Mouse (Mus musculus) left cerebral cortex, postnatal 4 days (tissue): ENCODE results near the gene Gm9045. TPM values are rescaled to one million over a fixed set of nuclear protein-coding genes. Genes with fewer than 3 reads are reported as not detected.
"Not testable (repeated sequence)": the region's sequence is repeated elsewhere in the genome, so short reads cannot be mapped to it uniquely, and the experiment has no call there.

ENCODE experiments used
- DNase-seq: peaks from one replicate; pipeline ENCODE4 v3.0.0-alpha.2; 2022
- intact Hi-C: fragments of 180-260 bp; cut with DNase I; formaldehyde crosslinking; loops from one replicate; pipeline ENCODE4 v1.15.1; 2025
- total RNA-seq, 2 experiments: library from RNA; stranded (reverse); gene quantifications; 2 replicates each; pipeline ENCODE4 v1.2.3; 2021

Gene Gm9045
- not detected for total RNA-seq

DNA sequence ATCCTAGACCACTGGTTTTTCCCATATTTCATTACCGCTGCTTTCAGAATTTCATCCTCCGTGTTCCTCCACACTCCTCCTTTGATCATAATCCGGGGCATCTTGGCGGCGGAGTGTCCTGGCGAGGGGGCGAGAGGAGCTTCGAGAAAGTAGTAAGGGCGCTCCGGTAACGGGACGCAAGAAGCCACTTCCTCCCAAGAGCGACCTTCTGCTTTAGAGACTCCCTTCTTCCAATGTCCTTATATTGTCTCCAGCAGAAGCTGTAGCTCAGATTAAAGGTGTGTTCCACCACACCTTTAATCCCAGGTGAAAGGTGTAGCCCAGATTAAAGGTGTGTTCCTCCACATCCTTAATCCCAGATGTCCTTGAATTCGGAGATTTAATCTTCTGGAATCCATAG, at the start of gene Gm9045:
TSS of gene Gm9045 (minus strand) at position 101 of the 400 bp plus-strand sequence.
- DNase-seq, intact Hi-C loops: not testable (repeated sequence)

DNA sequence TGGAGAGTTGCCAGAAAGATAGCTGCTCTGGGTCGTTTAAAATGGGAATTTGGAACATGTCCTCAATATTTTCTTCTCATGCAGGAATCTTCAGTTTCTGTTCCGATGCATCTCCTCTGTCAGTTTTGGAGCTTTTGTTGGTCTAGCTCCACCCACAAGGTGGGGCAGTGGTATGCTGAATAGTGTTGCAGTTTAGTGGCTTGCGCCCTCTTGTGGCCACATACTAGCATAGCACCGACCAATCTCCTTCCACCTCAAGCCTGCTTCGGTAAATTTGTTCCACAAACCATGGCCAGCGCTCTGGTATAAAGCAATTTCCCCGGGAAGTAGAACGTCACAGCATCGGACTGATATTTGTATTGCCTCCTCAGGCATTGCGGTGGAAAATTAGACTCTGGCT, 32.8 kb upstream of the Gm9045 start:
- intact Hi-C loops: no loop called here
- peak; percentile 88 for DNase-seq

DNA sequence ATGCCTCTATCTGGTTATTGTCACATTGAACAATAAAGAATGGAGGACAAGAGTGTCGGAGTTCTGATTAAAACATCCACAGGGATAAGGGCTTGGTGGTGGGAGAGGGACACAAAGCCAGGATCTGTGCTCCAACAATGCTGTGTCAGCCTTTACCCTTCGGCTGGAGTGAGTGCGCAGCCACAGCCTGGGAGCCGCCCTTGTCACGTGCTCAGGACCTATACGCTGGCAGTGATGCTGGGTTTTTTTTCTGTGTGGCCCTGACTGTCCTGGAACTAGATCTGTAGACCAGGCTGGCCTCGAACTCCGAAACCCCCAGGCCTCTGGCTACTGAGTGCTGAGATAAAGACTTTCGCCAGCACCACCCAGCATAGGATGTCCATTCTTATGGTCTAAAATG, 31.9 kb upstream of the Gm9045 start:
- intact Hi-C loops: no loop called here

DNA sequence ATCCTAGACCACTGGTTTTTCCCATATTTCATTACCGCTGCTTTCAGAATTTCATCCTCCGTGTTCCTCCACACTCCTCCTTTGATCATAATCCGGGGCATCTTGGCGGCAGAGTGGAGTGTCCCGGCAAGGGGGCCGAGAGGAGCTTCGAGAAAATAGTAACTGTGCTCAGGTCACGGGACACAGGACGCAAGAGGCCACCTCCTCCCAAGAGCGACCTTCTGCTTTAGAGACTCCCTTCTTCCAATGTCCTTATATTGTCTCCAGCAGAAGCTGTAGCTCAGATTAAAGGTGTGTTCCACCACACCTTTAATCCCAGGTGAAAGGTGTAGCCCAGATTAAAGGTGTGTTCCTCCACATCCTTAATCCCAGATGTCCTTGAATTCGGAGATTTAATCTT, 16.4 kb upstream of the Gm9045 start, which contains the start of gene Gm9049:
TSS of gene Gm9049 (minus strand) at position 101 of the 400 bp plus-strand sequence.
- DNase-seq, intact Hi-C loops: not testable (repeated sequence)

More for the DNA sequence above, 31.9 kb upstream of the Gm9045 start:
- no peak for DNase-seq

DNA sequence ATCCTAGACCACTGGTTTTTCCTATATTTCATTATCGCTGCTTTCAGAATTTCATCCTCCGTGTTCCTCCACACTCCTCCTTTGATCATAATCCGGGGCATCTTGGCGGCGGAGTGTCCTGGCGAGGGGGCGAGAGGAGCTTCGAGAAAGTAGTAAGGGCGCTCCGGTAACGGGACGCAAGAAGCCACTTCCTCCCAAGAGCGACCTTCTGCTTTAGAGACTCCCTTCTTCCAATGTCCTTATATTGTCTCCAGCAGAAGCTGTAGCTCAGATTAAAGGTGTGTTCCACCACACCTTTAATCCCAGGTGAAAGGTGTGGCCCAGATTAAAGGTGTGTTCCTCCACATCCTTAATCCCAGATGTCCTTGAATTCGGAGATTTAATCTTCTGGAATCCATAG, 10.9 kb upstream of the Gm9045 start, which contains the start of gene Gm9048:
TSS of gene Gm9048 (minus strand) at position 101 of the 400 bp plus-strand sequence.
- DNase-seq, intact Hi-C loops: not testable (repeated sequence)

DNA sequence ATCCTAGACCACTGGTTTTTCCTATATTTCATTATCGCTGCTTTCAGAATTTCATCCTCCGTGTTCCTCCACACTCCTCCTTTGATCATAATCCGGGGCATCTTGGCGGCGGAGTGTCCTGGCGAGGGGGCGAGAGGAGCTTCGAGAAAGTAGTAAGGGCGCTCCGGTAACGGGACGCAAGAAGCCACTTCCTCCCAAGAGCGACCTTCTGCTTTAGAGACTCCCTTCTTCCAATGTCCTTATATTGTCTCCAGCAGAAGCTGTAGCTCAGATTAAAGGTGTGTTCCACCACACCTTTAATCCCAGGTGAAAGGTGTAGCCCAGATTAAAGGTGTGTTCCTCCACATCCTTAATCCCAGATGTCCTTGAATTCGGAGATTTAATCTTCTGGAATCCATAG, 5.5 kb upstream of the Gm9045 start, which contains the start of gene Gm9046:
TSS of gene Gm9046 (minus strand) at position 101 of the 400 bp plus-strand sequence.
- intact Hi-C loops: not testable (repeated sequence)

DNA sequence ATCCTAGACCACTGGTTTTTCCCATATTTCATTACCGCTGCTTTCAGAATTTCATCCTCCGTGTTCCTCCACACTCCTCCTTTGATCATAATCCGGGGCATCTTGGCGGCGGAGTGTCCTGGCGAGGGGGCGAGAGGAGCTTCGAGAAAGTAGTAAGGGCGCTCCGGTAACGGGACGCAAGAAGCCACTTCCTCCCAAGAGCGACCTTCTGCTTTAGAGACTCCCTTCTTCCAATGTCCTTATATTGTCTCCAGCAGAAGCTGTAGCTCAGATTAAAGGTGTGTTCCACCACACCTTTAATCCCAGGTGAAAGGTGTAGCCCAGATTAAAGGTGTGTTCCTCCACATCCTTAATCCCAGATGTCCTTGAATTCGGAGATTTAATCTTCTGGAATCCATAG, 5.3 kb downstream of the Gm9045 start, which contains the start of gene Gm9044:
TSS of gene Gm9044 (minus strand) at position 101 of the 400 bp plus-strand sequence.
- intact Hi-C loops, DNase-seq: not testable (repeated sequence)

More for the DNA sequence above, 5.5 kb upstream of the Gm9045 start, which contains the start of gene Gm9046:
- DNase-seq: not testable (repeated sequence)

DNA sequence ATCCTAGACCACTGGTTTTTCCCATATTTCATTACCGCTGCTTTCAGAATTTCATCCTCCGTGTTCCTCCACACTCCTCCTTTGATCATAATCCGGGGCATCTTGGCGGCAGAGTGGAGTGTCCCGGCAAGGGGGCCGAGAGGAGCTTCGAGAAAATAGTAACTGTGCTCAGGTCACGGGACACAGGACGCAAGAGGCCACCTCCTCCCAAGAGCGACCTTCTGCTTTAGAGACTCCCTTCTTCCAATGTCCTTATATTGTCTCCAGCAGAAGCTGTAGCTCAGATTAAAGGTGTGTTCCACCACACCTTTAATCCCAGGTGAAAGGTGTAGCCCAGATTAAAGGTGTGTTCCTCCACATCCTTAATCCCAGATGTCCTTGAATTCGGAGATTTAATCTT, 10.8 kb downstream of the Gm9045 start, which contains the start of gene Gm9040:
TSS of gene Gm9040 (minus strand) at position 101 of the 400 bp plus-strand sequence.
- DNase-seq, intact Hi-C loops: not testable (repeated sequence)

DNA sequence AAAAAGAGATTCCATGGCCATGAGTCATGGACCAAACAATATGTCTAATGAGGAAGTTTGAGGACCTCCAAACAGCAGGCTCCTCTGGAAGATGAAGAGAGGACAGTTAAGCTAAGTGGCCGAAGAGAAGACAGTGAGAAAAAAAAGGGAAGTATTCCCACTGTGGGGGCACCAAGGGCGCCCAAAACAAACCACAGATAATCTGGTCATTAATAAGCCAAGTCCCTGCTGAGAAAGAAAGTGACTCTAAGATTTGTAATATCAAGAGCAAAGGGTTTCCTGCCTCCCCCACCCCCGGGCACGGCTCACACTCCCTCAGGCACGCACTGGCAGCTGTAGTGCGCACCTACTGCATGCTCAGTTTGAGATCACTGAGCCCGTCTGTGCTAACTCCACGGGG, 18.6 kb downstream of the Gm9045 start:
- intact Hi-C loops: no loop called here

DNA sequence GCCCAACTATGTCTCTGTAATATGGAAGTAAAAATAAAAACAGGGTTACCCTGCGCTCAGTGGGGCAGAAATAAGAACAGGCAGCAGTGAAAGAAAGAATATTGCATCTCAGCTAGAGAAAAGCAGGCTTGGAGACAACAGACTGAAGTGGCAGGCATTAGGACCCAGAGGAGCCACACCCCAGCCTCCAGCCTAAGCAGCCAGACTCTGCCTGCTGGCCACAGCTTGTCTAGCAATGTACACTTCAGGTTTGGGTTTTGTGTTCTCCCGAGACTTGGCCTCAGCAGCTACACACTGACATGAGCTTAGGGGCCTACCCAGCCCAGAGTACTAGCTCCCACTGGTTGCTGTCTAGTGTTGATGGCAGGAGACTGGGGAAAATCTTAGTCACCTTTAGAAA, 35.5 kb downstream of the Gm9045 start:
- DNase-seq, intact Hi-C loops: not testable (repeated sequence)

More for the DNA sequence above, 18.6 kb downstream of the Gm9045 start:
- no peak for DNase-seq

DNA sequence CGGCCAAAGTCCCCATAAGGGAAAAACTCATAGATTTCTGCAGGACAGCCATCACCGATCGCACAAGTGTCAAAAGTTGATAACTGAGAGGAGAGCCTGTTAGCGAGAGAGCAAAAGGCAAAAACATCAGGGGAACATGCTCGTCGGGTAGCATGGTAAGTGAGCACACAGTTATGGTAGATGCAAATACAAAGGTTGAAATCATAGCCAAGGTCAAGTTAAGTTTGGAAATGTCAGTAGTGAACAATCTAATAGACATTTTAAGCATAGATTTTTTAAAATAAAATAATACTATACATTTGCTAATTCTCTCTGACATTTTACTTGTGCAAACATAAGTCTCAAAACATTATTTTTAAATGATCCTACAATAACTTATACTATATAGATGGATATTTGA, 42.7 kb downstream of the Gm9045 start, which contains the start of gene Iltifb:
TSS of gene Iltifb (minus strand) at position 101 of the 400 bp plus-strand sequence.
- intact Hi-C loops: no loop called here
- no peak for DNase-seq

Other genes with a start within 250 kb of the Gm9045 start
- gene Mdm1, start 196.0 kb downstream of the Gm9045 start, total RNA-seq: 10 to 100 TPM; 16.7 to 19.7 TPM
- gene Il22, start 132.9 kb downstream of the Gm9045 start, total RNA-seq: not detected
- under 1 TPM; 0.64 to 0.98 TPM for gene Gm32717, start 97.1 kb downstream of the Gm9045 start, total RNA-seq
- under 1 TPM; 0.64 to 0.98 TPM for gene Gm32802, start 79.1 kb downstream of the Gm9045 start, total RNA-seq
- not detected for gene Iltifb, start 42.8 kb downstream of the Gm9045 start, total RNA-seq
- gene Gm9040, start 10.9 kb downstream of the Gm9045 start, total RNA-seq: not detected
- not detected for gene Gm9044, start 5.4 kb downstream of the Gm9045 start, total RNA-seq
- gene Gm9046, start 5.4 kb upstream of the Gm9045 start, total RNA-seq: not detected
- gene Gm9048, start 10.8 kb upstream of the Gm9045 start, total RNA-seq: not detected
- gene Gm9049, start 16.3 kb upstream of the Gm9045 start, total RNA-seq: not detected
- gene Ifng, start 103.2 kb upstream of the Gm9045 start, total RNA-seq: not detected